Mouse (Mus musculus): ENCODE results near the gene Prkcb. TPM values are rescaled to one million over a fixed set of nuclear protein-coding genes. Genes with fewer than 3 reads are reported as not detected.
A peak's percentile ranks its signal among the peaks of the same experiment; 100 is the strongest.

The Prkcb gene
- polyA plus RNA-seq, 1 experiment from 2014 or later, result 60.9 TPM

GRCm38 (mm10) chr7:122597313-122597712 is 308.8 kb downstream of the Prkcb start:
- no peaks in the 10 kb centered on the region for H3K36me3 ChIP-seq (ENCODE audit: control insufficient read depth, insufficient read depth)
- no peaks in the 10 kb centered on the region for H3K4me1 ChIP-seq (replicated peaks; ENCODE audit: control insufficient read depth, insufficient read depth, low read length)
- no peaks in the 10 kb centered on the region for H3K27me3 ChIP-seq (replicated peaks; ENCODE audit: control insufficient read depth, insufficient read depth, low read length)
- no peak overlapping the region for H3K9ac ChIP-seq (replicated peaks; ENCODE audit: low read depth, low read length)
- no peak for ATAC-seq
- WGBS, result 79% methylated on average over 7 of the region's 7 CpGs
- H3K27ac ChIP-seq (ENCODE audit: low read length), result no peak overlapping the region
- H3K4me3 ChIP-seq (replicated peaks; ENCODE audit: low read length), result no peak overlapping the region
- no peaks in the 10 kb centered on the region for H3K9me3 ChIP-seq (ENCODE audit: control insufficient read depth, low read length)
- H3K4me2 ChIP-seq (ENCODE audit: low read length), result no peak overlapping the region

- H3K27me3 ChIP-seq (replicated peaks; ENCODE audit: control insufficient read depth, insufficient read depth, low read length), result no peaks in the 10 kb centered on the region
- H3K4me3 ChIP-seq (replicated peaks; ENCODE audit: low read length), result no peak overlapping the region
- no peaks in the 10 kb centered on the region for H3K36me3 ChIP-seq (ENCODE audit: control insufficient read depth, insufficient read depth)
- no peaks in the 10 kb centered on the region for H3K4me1 ChIP-seq (replicated peaks; ENCODE audit: control insufficient read depth, insufficient read depth, low read length)
- WGBS, result 58% methylated on average over 7 of the region's 7 CpGs
- no peak for ATAC-seq
- H3K4me2 ChIP-seq (ENCODE audit: low read length), result no peak overlapping the region
- no peak overlapping the region for H3K9ac ChIP-seq (replicated peaks; ENCODE audit: low read depth, low read length)
- H3K27ac ChIP-seq (ENCODE audit: low read length), result no peak overlapping the region
- H3K9me3 ChIP-seq (ENCODE audit: control insufficient read depth, low read length), result no peaks in the 10 kb centered on the region
Measured at GRCm38 (mm10) chr7:122600856-122601255, 312.3 kb downstream of the Prkcb start.

- no peak overlapping the region for H3K9ac ChIP-seq (replicated peaks; ENCODE audit: low read depth, low read length)
- no peak overlapping the region for H3K27ac ChIP-seq (ENCODE audit: low read length)
- H3K9me3 ChIP-seq (ENCODE audit: control insufficient read depth, low read length), result no peaks in the 10 kb centered on the region
- no peaks in the 10 kb centered on the region for H3K27me3 ChIP-seq (replicated peaks; ENCODE audit: control insufficient read depth, insufficient read depth, low read length)
- no peaks in the 10 kb centered on the region for H3K4me1 ChIP-seq (replicated peaks; ENCODE audit: control insufficient read depth, insufficient read depth, low read length)
- H3K4me3 ChIP-seq (replicated peaks; ENCODE audit: low read length), result no peak overlapping the region
- ATAC-seq, result no peak
- 89% methylated on average over 5 of the region's 5 CpGs for WGBS
- no peaks in the 10 kb centered on the region for H3K36me3 ChIP-seq (ENCODE audit: control insufficient read depth, insufficient read depth)
- H3K4me2 ChIP-seq (ENCODE audit: low read length), result no peak overlapping the region
Measured at GRCm38 (mm10) chr7:122605066-122605465, 316.5 kb downstream of the Prkcb start.

- Histone ChIP-seq H3K4me3 (replicated peaks; ENCODE audit: low read length) (no peak overlapping the region), H3K9ac (replicated peaks; ENCODE audit: low read depth, low read length) (no peak overlapping the region), H3K27me3 (replicated peaks; ENCODE audit: control insufficient read depth, insufficient read depth, low read length) (no peaks in the 10 kb centered on the region), H3K9me3 (ENCODE audit: control insufficient read depth, low read length) (no peaks in the 10 kb centered on the region), H3K27ac (ENCODE audit: low read length) (no peak overlapping the region), H3K4me1 (replicated peaks; ENCODE audit: control insufficient read depth, insufficient read depth, low read length) (no peaks in the 10 kb centered on the region), H3K4me2 (ENCODE audit: low read length) (no peak overlapping the region), H3K36me3 (ENCODE audit: control insufficient read depth, insufficient read depth) (no peaks in the 10 kb centered on the region)
- WGBS, result 91% methylated on average over 4 of the region's 4 CpGs
- ATAC-seq, result no peak
Measured at GRCm38 (mm10) chr7:122609420-122609819, 320.9 kb downstream of the Prkcb start.

- 59% methylated on average over 7 of the region's 7 CpGs for WGBS
- no peak for ATAC-seq
Measured at GRCm38 (mm10) chr7:122610161-122610560, 321.6 kb downstream of the Prkcb start.

GRCm38 (mm10) chr7:122613876-122614275 is 325.3 kb downstream of the Prkcb start:
- ATAC-seq, result no peak
- H3K27me3 ChIP-seq (replicated peaks; ENCODE audit: control insufficient read depth, insufficient read depth, low read length), result no peaks in the 10 kb centered on the region
- H3K27ac ChIP-seq (ENCODE audit: low read length), result no peak overlapping the region
- no peaks in the 10 kb centered on the region for H3K36me3 ChIP-seq (ENCODE audit: control insufficient read depth, insufficient read depth)
- H3K4me1 ChIP-seq (replicated peaks; ENCODE audit: control insufficient read depth, insufficient read depth, low read length), result no peaks in the 10 kb centered on the region
- no peaks in the 10 kb centered on the region for H3K9me3 ChIP-seq (ENCODE audit: control insufficient read depth, low read length)
- 87% methylated on average over 4 of the region's 4 CpGs for WGBS
- H3K4me2 ChIP-seq (ENCODE audit: low read length), result no peak overlapping the region
- H3K4me3 ChIP-seq (replicated peaks; ENCODE audit: low read length), result no peak overlapping the region
- no peak overlapping the region for H3K9ac ChIP-seq (replicated peaks; ENCODE audit: low read depth, low read length)

More at GRCm38 (mm10) chr7:122610161-122610560, 321.6 kb downstream of the Prkcb start:
- Histone ChIP-seq H3K9ac (replicated peaks; ENCODE audit: low read depth, low read length) (no peak overlapping the region), H3K27me3 (replicated peaks; ENCODE audit: control insufficient read depth, insufficient read depth, low read length) (no peaks in the 10 kb centered on the region), H3K4me3 (replicated peaks; ENCODE audit: low read length) (no peak overlapping the region), H3K9me3 (ENCODE audit: control insufficient read depth, low read length) (no peaks in the 10 kb centered on the region), H3K4me1 (replicated peaks; ENCODE audit: control insufficient read depth, insufficient read depth, low read length) (no peaks in the 10 kb centered on the region), H3K36me3 (ENCODE audit: control insufficient read depth, insufficient read depth) (no peaks in the 10 kb centered on the region), H3K4me2 (ENCODE audit: low read length) (no peak overlapping the region), H3K27ac (ENCODE audit: low read length) (no peak overlapping the region)

- ATAC-seq, result peak; percentile 28; the same call in 1 of the 2 replicates
- Histone ChIP-seq H3K27ac (ENCODE audit: low read length) (no peak overlapping the region), H3K4me2 (ENCODE audit: low read length) (no peak overlapping the region), H3K27me3 (replicated peaks; ENCODE audit: control insufficient read depth, insufficient read depth, low read length) (no peaks in the 10 kb centered on the region), H3K9ac (replicated peaks; ENCODE audit: low read depth, low read length) (no peak overlapping the region), H3K9me3 (ENCODE audit: control insufficient read depth, low read length) (no peaks in the 10 kb centered on the region), H3K36me3 (ENCODE audit: control insufficient read depth, insufficient read depth) (no peaks in the 10 kb centered on the region), H3K4me1 (replicated peaks; ENCODE audit: control insufficient read depth, insufficient read depth, low read length) (peaks cover 9% of the 10 kb centered on the region; the same call in 1 of the 2 replicates), H3K4me3 (replicated peaks; ENCODE audit: low read length) (no peak overlapping the region)
- 20% methylated on average over 9 of the region's 9 CpGs for WGBS
Measured at GRCm38 (mm10) chr7:122622125-122622774, 333.7 kb downstream of the Prkcb start.

GRCm38 (mm10) chr7:122623753-122624152 is 335.2 kb downstream of the Prkcb start:
- peaks cover 9% of the 10 kb centered on the region; the same call in 1 of the 2 replicates for H3K4me1 ChIP-seq (replicated peaks; ENCODE audit: control insufficient read depth, insufficient read depth, low read length)
- no peak overlapping the region for H3K4me3 ChIP-seq (replicated peaks; ENCODE audit: low read length)
- no peaks in the 10 kb centered on the region for H3K9me3 ChIP-seq (ENCODE audit: control insufficient read depth, low read length)
- WGBS, result 69% methylated on average over 1 of the region's 1 CpGs
- no peaks in the 10 kb centered on the region for H3K27me3 ChIP-seq (replicated peaks; ENCODE audit: control insufficient read depth, insufficient read depth, low read length)
- no peak overlapping the region for H3K4me2 ChIP-seq (ENCODE audit: low read length)
- H3K27ac ChIP-seq (ENCODE audit: low read length), result no peak overlapping the region
- H3K36me3 ChIP-seq (ENCODE audit: control insufficient read depth, insufficient read depth), result no peaks in the 10 kb centered on the region
- H3K9ac ChIP-seq (replicated peaks; ENCODE audit: low read depth, low read length), result no peak overlapping the region
- ATAC-seq, result no peak

- 88% methylated on average over 5 of the region's 5 CpGs for WGBS
- no peak overlapping the region for H3K4me2 ChIP-seq (ENCODE audit: low read length)
- H3K4me1 ChIP-seq (replicated peaks; ENCODE audit: control insufficient read depth, insufficient read depth, low read length), result no peaks in the 10 kb centered on the region; the same call in 1 of the 2 replicates
Measured at GRCm38 (mm10) chr7:122628050-122628449, 339.5 kb downstream of the Prkcb start.

GRCm38 (mm10) chr7:122630386-122630785 is 341.8 kb downstream of the Prkcb start:
- no peak for ATAC-seq

More at GRCm38 (mm10) chr7:122628050-122628449, 339.5 kb downstream of the Prkcb start:
- ATAC-seq, result no peak
- no peak overlapping the region for H3K4me3 ChIP-seq (replicated peaks; ENCODE audit: low read length)
- H3K36me3 ChIP-seq (ENCODE audit: control insufficient read depth, insufficient read depth), result no peaks in the 10 kb centered on the region
- H3K9ac ChIP-seq (replicated peaks; ENCODE audit: low read depth, low read length), result no peak overlapping the region
- no peaks in the 10 kb centered on the region for H3K27me3 ChIP-seq (replicated peaks; ENCODE audit: control insufficient read depth, insufficient read depth, low read length)
- H3K27ac ChIP-seq (ENCODE audit: low read length), result no peak overlapping the region
- no peaks in the 10 kb centered on the region for H3K9me3 ChIP-seq (ENCODE audit: control insufficient read depth, low read length)

More at GRCm38 (mm10) chr7:122630386-122630785, 341.8 kb downstream of the Prkcb start:
- Histone ChIP-seq H3K4me2 (ENCODE audit: low read length) (no peak overlapping the region), H3K27me3 (replicated peaks; ENCODE audit: control insufficient read depth, insufficient read depth, low read length) (no peaks in the 10 kb centered on the region), H3K9me3 (ENCODE audit: control insufficient read depth, low read length) (no peaks in the 10 kb centered on the region), H3K4me3 (replicated peaks; ENCODE audit: low read length) (no peak overlapping the region), H3K27ac (ENCODE audit: low read length) (no peak overlapping the region), H3K36me3 (ENCODE audit: control insufficient read depth, insufficient read depth) (no peaks in the 10 kb centered on the region), H3K4me1 (replicated peaks; ENCODE audit: control insufficient read depth, insufficient read depth, low read length) (no peaks in the 10 kb centered on the region; the same call in 1 of the 2 replicates), H3K9ac (replicated peaks; ENCODE audit: low read depth, low read length) (no peak overlapping the region)
- WGBS, result 94% methylated on average over 2 of the region's 2 CpGs

All from forebrain, embryonic 16.5 days (tissue).